8 mouse cellular contexts compared by ENCODE assay signal in genomic region chr2:75588572-75588971, GRCm38 (mm10).
DNase-seq lines count a peak whose midpoint lies in the region; ATAC-seq and TF ChIP-seq lines count a peak whose summit lies in the region.

No protein-coding gene starts in this region.

- peak; percentile 39 for DNase-seq in Patski (ENCODE audit: low read depth, low spot score)
- peak; percentile 55 for DNase-seq in embryonic facial prominence, embryonic 10.5 days (ENCODE audit: low spot score)
- DNase-seq in liver, embryonic 13.5 days, result peak; percentile 28
- peak; percentile 45 for DNase-seq in retina, adult 2 months (ENCODE audit: low read depth, low spot score)
- DNase-seq in yolk sac, embryonic 10.5 days (ENCODE audit: low spot score), result peak; percentile 62

- CTCF ChIA-PET in Patski (lab: Charles Lee), result no interaction called here

- H3K27me3 ChIP-seq in intestine, embryonic 15.5 days (replicated peaks), result 0 out of 2 replicates have a peak, but pooled peaks cover 8% of the 10 kb centered on the region
- H3K27me3 ChIP-seq in intestine, embryonic 16.5 days (replicated peaks; ENCODE audit: control insufficient read depth, insufficient read depth, low read length), result peaks cover 11% of the 10 kb centered on the region
- peaks cover 30% of the 10 kb centered on the region for H3K27me3 ChIP-seq in Patski
- peaks cover 53% of the 10 kb centered on the region for H3K27me3 ChIP-seq in embryonic facial prominence, embryonic 10.5 days (replicated peaks; ENCODE audit: low read depth, poor library complexity, severe bottlenecking)
- H3K27me3 ChIP-seq in intestine, postnatal 0 days (replicated peaks; ENCODE audit: control insufficient read depth, insufficient read depth, low read length), result peaks cover 25% of the 10 kb centered on the region
- H3K27me3 ChIP-seq in liver, embryonic 13.5 days, result peaks cover 23% of the 10 kb centered on the region

- WGBS in intestine, embryonic 15.5 days, result 3% methylated on average over 6 of the region's 6 CpGs
- WGBS in intestine, embryonic 16.5 days, result 3% methylated on average over 6 of the region's 6 CpGs
- WGBS in embryonic facial prominence, embryonic 10.5 days, result 3% methylated on average over 6 of the region's 6 CpGs
- WGBS in intestine, postnatal 0 days, result 1% methylated on average over 6 of the region's 6 CpGs
- WGBS in liver, embryonic 13.5 days (ENCODE audit: insufficient replicate concordance), result 2% methylated on average over 6 of the region's 6 CpGs

- in situ Hi-C loops in Patski (cut with MboI; ENCODE audit: low pct_unique_long_range_greater_than_20kb), result loop anchor here (5.0 to 25.0 kb wide), 2 partner anchors 626 to 886 kb away; partner anchors contain the start of gene Hoxd8

- no peaks in the 10 kb centered on the region for H3K9me3 ChIP-seq in intestine, embryonic 15.5 days
- no peaks in the 10 kb centered on the region for H3K9me3 ChIP-seq in intestine, embryonic 16.5 days (ENCODE audit: control insufficient read depth, low read length)
- no peaks in the 10 kb centered on the region for H3K9me3 ChIP-seq in embryonic facial prominence, embryonic 10.5 days
- no peaks in the 10 kb centered on the region for H3K9me3 ChIP-seq in intestine, postnatal 0 days (ENCODE audit: control insufficient read depth)
- no peaks in the 10 kb centered on the region for H3K9me3 ChIP-seq in liver, embryonic 13.5 days (replicated peaks)

- no peak overlapping the region for H3K4me3 ChIP-seq in intestine, embryonic 15.5 days (replicated peaks)
- H3K4me3 ChIP-seq in intestine, embryonic 16.5 days (ENCODE audit: low read length), result no peak overlapping the region
- H3K4me3 ChIP-seq in embryonic facial prominence, embryonic 10.5 days, result no peak overlapping the region
- no peak overlapping the region for H3K4me3 ChIP-seq in intestine, postnatal 0 days (ENCODE audit: low read depth, low read length)
- no peak overlapping the region for H3K4me3 ChIP-seq in liver, embryonic 13.5 days (replicated peaks)

- H3K4me1 ChIP-seq in intestine, embryonic 15.5 days (replicated peaks), result 0 out of 2 replicates have a peak, but pooled peaks cover 6% of the 10 kb centered on the region
- H3K4me1 ChIP-seq in intestine, embryonic 16.5 days (ENCODE audit: control insufficient read depth, insufficient read depth, low read length), result 0 out of 2 replicates have a peak, but pooled peaks cover 7% of the 10 kb centered on the region
- peaks cover 35% of the 10 kb centered on the region for H3K4me1 ChIP-seq in embryonic facial prominence, embryonic 10.5 days
- H3K4me1 ChIP-seq in intestine, postnatal 0 days (replicated peaks; ENCODE audit: control insufficient read depth, insufficient read depth, low read length), result no peaks in the 10 kb centered on the region; the same call in 1 of the 2 replicates
- peaks cover 9% of the 10 kb centered on the region for H3K4me1 ChIP-seq in liver, embryonic 13.5 days (replicated peaks)

- no peak overlapping the region for H3K9ac ChIP-seq in intestine, embryonic 15.5 days
- no peak overlapping the region for H3K9ac ChIP-seq in intestine, embryonic 16.5 days (ENCODE audit: low read depth, low read length)
- no peak overlapping the region for H3K9ac ChIP-seq in intestine, postnatal 0 days (ENCODE audit: low read depth, low read length)
- H3K9ac ChIP-seq in liver, embryonic 13.5 days, result no peak overlapping the region

- POLR2A ChIA-PET in Patski (lab: Charles Lee), result no interaction called here

- no peaks in the 10 kb centered on the region for H3K36me3 ChIP-seq in intestine, embryonic 15.5 days
- no peaks in the 10 kb centered on the region for H3K36me3 ChIP-seq in intestine, embryonic 16.5 days (ENCODE audit: control insufficient read depth, insufficient read depth, low read length)
- H3K36me3 ChIP-seq in embryonic facial prominence, embryonic 10.5 days (replicated peaks), result no peaks in the 10 kb centered on the region
- no peaks in the 10 kb centered on the region for H3K36me3 ChIP-seq in intestine, postnatal 0 days (ENCODE audit: control insufficient read depth, insufficient read depth)
- H3K36me3 ChIP-seq in liver, embryonic 13.5 days, result no peaks in the 10 kb centered on the region

- 0 out of 2 replicates have a peak, but pooled peaks have one; percentile 19 for ATAC-seq in intestine, embryonic 15.5 days
- no peak for ATAC-seq in intestine, embryonic 16.5 days
- ATAC-seq in Patski, result peak; percentile 47
- peak; percentile 37; the same call in 1 of the 2 replicates for ATAC-seq in intestine, postnatal 0 days
- no peak for ATAC-seq in liver, embryonic 13.5 days (ENCODE audit: low read depth)

- no peak overlapping the region for H3K4me2 ChIP-seq in intestine, embryonic 15.5 days (replicated peaks)
- H3K4me2 ChIP-seq in intestine, embryonic 16.5 days (ENCODE audit: low read depth, low read length), result no peak overlapping the region
- no peak overlapping the region for H3K4me2 ChIP-seq in intestine, postnatal 0 days (replicated peaks; ENCODE audit: low read depth)
- H3K4me2 ChIP-seq in liver, embryonic 13.5 days, result no peak overlapping the region

- no peak overlapping the region for H3K27ac ChIP-seq in intestine, embryonic 15.5 days
- no peak overlapping the region for H3K27ac ChIP-seq in intestine, embryonic 16.5 days (ENCODE audit: low read length)
- H3K27ac ChIP-seq in embryonic facial prominence, embryonic 10.5 days (replicated peaks), result no peak overlapping the region
- H3K27ac ChIP-seq in intestine, postnatal 0 days (ENCODE audit: low read depth, low read length), result no peak overlapping the region
- no peak overlapping the region for H3K27ac ChIP-seq in liver, embryonic 13.5 days

- TF ChIP-seq CTCF in Patski (IDR thresholded peaks at IDR 0.05), result peak; percentile 74
- peak; percentile 92 for TF ChIP-seq CTCF in intestine, postnatal 0 days (IDR thresholded peaks at IDR 0.05; ENCODE audit: low read depth)

Comparison
In these comparisons a context has a peak if more than half of its experiments do, and no peak if none do; other contexts are left out.
1. ATAC-seq: peak in intestine, embryonic 15.5 days (single experiment), Patski (single experiment) and intestine, postnatal 0 days (single experiment); none in intestine, embryonic 16.5 days (single experiment) and liver, embryonic 13.5 days (single experiment).
2. Peak in every context shown above with its lines, with median percentiles within 50 percentile points of each other: DNase-seq.